Mouse (Mus musculus) layer of hippocampus, adult 8-10 months (tissue): ENCODE results near the gene Ssu2. TPM values are rescaled to one million over a fixed set of nuclear protein-coding genes. Genes with fewer than 3 reads are reported as not detected.
A peak's percentile ranks its signal among the peaks of the same experiment; 100 is the strongest.

Source experiments
- DNase-seq, 2 experiments: peaks; one replicate each; pipeline ENCODE4 v3.0.0; 2022; ENCODE audit warnings: low spot score in 2 of 2
- total RNA-seq, 4 experiments: library from RNA; stranded (reverse); gene quantifications; 2 replicates each; pipeline ENCODE4 v1.2.4; 2022

Ssu2 gene
- under 1 TPM in 2 of 4 experiments, not detected in 2; 0.53 to 0.63 TPM for total RNA-seq

GRCm38 (mm10) chr6:112387947-112388346 is at the start of gene Ssu2:
Gene Ssu2, minus strand, starts transcription at chr6:112388023.
- DNase-seq: no peak

DNA sequence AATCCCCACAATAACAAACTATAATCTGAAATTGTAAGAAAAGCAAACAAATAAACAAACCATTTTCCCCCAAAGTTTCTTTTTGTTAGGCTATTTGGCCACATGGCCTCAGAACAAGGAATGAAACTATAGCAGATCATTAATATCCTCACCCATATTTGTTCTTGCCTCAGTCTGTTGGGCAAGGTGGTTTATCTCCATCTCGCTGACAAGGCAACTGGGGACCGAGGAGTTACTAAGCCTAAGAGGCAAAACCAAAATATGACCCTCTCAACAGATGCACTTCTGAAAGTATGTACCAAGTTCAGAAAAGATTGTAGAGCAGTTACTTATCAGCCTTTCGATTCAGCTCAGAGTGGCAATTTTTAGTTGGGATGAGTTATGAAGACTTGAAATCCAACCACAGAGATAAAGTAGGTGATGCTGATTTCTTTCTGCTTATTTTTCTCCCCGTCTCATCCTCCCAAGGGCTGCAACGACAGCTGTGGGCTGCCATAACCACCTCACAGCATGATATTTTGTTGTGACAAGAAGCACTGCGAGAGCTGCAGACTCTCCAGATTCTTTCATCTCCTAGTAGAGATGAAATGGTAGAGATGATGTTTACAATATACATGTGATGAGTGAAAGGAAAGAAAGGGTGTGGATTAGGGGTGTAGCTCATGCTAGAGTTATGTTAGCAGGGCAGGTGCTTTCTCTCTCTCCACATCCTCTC is 38.4 kb upstream of the Ssu2 start:
- DNase-seq: no peak

GRCm38 (mm10) chr6:112423746-112424501 is 36.1 kb upstream of the Ssu2 start:
- DNase-seq: no peak

GRCm38 (mm10) chr6:112420883-112421282 is 33.1 kb upstream of the Ssu2 start:
- no peak for DNase-seq

DNA sequence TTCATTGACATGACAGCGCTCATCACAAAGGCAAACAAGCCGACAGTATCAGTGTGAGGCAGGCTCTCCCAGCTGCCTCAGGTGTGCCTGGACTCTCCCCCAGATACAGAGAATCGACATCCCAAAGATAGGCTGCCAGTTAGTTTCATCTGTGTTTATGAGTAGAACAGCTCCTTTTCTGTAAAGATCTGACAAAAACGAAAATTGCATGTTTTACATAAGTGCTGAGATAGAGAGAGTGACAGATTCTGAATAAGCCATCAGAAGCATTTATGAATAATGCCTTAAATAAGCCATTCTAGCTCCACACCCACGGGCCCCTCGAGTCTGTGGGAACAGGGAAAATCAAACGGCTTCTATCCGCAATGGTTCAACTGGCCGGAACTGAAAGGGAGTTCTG is 31.5 kb upstream of the Ssu2 start:
- no peak for DNase-seq

DNA sequence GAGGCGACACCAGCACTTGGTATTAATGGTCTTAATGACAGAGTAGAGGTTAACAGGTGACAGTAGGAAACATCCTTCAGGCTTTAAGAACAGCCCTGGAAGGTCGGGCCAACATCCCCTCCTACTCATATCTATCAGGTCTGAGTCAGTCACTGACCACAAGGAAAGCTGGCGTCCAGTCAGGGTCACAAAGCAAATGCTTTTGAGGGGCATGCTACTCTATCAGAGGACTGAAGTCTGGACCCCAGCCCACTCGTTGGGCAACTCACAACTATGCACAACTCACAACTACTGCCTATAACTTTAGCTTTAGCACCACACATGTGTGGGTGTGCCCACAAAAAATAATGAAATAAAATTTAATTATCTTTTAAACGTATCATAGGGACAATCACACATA is 16.3 kb upstream of the Ssu2 start:
- no peak for DNase-seq

GRCm38 (mm10) chr6:112401953-112402683 is 14.3 kb upstream of the Ssu2 start:
- DNase-seq: peak; percentile 32 to 41

GRCm38 (mm10) chr6:112397351-112397750 is 9.5 kb upstream of the Ssu2 start:
- DNase-seq: no peak

DNA sequence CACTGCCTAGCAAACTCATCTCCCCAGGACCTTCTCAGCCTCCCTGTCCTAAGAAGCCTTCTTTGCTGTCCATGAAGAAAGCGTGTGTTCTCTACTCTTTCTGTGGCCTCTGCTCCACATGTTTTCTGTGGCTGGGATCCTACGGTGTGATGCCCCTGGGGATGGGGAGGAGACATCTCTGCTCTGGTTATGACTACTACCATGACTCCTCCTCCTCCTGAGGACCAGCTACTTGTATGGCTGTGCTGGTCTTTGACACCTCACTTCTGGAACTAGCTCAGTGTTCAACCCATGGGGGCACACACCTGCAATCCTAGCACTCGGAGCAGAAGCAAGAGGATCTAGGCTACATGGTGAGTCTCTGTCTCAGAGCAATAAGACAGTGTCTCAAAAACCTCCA is 8.5 kb upstream of the Ssu2 start:
- no peak for DNase-seq

DNA sequence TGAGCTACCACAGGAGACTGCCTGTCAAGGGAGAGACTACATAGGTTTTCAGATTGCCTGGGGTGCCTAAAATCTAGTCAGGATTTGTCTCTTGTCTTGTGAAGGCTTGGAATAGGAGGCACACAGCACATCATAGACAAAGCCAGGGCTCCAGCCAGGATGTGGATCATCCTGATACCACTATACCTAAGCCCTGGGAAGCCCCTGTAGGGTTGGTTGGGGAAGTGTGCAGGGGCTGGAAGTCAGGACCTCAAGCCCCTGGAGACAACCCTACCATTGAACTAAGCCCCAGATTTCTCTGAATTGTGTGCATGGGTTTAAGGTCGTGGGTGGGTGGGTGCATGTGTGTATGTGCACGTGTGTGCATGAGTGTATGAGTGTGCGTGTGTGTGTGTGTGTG is 562 bp upstream of the Ssu2 start:
- no peak for DNase-seq

DNA sequence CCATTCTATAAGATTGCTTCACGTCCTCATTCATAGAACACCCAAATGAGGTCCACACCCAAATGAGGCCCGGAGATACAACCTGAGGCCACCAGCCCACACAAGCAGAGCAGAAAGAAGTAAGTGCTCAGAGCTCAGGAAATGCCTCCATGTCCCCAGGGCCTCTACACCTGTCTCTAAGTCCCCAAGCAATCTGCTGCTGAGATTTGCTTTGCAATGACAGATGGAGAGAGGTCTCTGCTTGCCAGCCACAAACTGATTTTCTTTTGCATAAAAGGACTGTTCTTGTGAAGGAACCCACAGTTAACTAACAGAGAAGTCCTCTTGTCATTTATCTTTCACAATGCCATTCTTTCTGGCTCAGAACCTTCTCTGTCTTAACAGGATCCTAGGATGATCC is 1.6 kb downstream of the Ssu2 start:
- peak; percentile 26 to 31 for DNase-seq

GRCm38 (mm10) chr6:112382990-112383685 is 4.7 kb downstream of the Ssu2 start:
- DNase-seq: no peak

GRCm38 (mm10) chr6:112379054-112379453 is 8.8 kb downstream of the Ssu2 start:
- DNase-seq: no peak

DNA sequence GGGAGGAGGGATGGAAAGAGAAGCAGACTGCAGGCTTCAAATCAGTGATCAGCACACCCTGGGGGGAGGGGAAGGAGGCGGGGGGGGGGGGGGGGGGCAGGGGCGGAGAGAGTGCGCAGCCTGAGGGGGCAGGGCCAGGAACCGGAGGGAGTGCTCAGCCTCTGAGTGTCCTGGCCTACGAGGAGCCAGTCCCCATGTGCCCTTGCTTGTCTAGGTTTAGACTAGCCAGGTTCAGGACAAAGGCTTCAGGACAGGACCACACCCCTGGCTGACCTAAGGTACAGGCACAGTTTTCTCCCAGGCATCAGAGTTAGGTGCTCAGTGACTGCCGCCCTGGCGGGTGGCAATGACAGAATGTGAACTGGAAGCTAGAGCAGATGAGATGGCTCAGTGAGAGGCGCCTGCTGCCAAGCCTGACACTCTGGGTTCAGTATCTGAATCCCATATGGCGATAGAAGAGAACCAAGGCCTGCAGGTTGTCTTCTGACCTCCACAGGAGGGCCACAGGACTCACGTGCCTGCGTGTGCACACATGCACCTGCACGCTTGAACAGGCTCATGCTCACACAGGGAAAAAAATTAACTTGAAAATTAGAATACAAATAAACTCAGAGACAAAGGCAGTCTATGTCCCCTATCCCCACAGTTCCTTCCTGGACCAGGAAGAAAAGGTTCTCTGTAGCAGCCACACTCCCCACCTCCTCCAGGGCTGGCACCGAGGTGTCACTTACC is 12.0 kb downstream of the Ssu2 start:
- no peak for DNase-seq

- DNase-seq: peak in 1 of 2 experiments; percentile 25
Measured at GRCm38 (mm10) chr6:112373886-112374585, 13.8 kb downstream of the Ssu2 start.

GRCm38 (mm10) chr6:112365294-112365693 is 22.5 kb downstream of the Ssu2 start:
- DNase-seq: no peak

GRCm38 (mm10) chr6:112364581-112364980 is 23.2 kb downstream of the Ssu2 start:
- no peak for DNase-seq

- DNase-seq: peak; percentile 34 to 79
Measured at GRCm38 (mm10) chr6:112362349-112362958, 25.4 kb downstream of the Ssu2 start.

DNA sequence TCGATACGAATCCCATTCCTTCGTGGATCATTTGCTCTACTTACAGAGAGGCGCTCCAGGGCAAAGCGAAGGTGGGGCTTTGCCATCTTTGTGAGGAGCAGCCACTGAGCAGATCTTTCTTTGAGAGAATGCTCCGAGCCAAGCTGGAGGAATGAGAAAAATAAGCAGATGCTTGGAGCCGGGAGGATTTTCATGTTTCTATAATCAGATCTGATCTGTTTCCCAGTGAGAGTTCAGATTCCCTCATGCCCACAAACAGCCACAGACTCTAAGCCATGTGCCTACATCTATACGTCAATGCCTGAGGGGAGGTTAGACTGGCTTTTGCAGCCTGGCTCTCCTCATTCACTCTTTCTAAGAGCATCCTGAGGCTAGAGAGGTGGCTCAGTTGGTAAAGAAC is 27.1 kb downstream of the Ssu2 start:
- peak; percentile 33 to 37 for DNase-seq

- no peak for DNase-seq
Measured at GRCm38 (mm10) chr6:112359341-112359740, 28.5 kb downstream of the Ssu2 start.
